Mouse (Mus musculus): ENCODE data around the gene D230025D16Rik. TPM values are rescaled to one million over a fixed set of nuclear protein-coding genes. Genes with fewer than 3 reads are reported as not detected.
"Not testable (repeated sequence)": the region's sequence is repeated elsewhere in the genome, so short reads cannot be mapped to it uniquely, and the experiment has no call there.

Gene D230025D16Rik
- total RNA-seq, 2 experiments from 2014 or later: 32.3 to 35.6 TPM

DNA sequence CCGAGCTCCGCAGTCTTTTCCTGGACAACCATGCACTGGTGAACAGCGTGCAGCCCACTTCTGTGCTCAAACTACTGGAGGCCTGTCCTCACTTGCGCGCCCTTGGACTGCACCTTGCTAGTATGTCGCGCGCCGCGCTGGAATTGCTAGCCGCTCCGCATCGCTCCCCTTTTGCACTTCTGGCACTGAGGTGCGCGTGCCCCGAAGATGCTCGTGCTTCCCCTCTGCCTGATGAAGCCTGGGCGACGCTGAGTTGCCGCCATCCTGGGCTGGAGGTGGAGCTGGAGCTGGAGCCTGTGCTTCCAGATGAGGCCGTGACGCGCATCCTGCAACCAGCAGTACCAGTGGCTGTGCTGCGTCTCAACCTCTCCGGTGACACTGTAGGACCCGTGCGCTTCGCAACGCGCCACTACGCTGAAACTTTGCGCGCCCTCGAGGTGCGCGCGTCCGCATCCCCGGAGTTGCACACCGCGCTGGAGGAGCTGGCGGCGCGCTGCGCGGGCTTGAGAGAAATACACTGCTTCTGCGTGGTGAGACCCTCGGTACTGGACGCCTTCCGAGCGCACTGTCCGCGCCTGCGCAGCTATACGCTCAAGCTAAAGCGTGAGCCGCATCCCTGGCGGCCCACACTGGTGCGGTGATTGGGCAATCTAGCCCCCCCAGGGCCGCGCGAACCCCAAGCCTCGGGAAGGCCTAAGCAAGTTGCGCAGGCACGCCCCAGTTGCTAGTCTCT lies 43.6 kb downstream of the D230025D16Rik start:
- DNase-seq: peak; percentile 49

GRCm38 (mm10) chr8:105269075-105269458 lies 44.1 kb downstream of the D230025D16Rik start:
- DNase-seq: peak; percentile 35

DNA sequence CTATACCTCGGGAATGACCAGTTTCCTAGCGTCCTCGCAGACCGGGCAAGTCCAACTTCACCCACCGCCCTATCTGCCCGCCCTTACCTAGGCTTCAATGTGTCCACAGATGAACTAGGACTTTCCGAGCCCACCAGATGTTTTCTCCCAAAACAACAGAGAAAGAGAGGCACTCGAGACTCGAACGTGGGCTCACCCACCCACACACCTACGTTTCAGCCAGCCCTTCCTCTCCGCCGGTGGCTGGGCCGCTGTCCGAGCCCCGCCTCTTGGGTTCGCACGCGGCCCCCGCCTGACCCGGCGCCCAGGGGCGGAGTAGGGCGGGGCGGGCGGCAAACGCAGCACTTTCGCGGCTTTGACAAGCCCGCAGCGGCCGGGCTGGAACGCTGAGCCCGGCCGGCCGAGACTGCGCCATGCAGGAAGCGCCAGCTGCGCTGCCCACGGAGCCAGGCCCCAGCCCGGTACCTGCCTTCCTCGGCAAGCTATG lies 44.6 kb downstream of the D230025D16Rik start, which contains the start of gene Hsf4:
Hsf4 (plus strand) TSS at position 341 of the 487 bp plus-strand sequence.
- peak; percentile 82 for DNase-seq

- no peak for DNase-seq
Measured at GRCm38 (mm10) chr8:105270101-105270915, 45.4 kb downstream of the D230025D16Rik start.

DNA sequence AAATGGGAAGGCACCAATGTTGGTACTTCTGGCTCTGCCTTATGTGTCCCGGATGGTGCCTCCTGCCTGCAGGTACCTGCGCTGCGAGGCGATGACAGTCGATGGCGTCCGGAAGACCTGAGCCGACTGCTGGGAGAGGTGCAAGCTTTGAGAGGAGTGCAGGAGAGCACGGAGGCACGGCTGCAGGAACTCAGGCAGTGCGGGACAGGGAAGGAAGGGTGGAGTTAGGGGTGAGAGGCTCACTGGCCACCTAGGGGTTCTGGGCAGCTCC lies 45.9 kb downstream of the D230025D16Rik start:
- no peak for DNase-seq

- no peak for DNase-seq
Measured at GRCm38 (mm10) chr8:105275387-105275786, 50.4 kb downstream of the D230025D16Rik start.

DNA sequence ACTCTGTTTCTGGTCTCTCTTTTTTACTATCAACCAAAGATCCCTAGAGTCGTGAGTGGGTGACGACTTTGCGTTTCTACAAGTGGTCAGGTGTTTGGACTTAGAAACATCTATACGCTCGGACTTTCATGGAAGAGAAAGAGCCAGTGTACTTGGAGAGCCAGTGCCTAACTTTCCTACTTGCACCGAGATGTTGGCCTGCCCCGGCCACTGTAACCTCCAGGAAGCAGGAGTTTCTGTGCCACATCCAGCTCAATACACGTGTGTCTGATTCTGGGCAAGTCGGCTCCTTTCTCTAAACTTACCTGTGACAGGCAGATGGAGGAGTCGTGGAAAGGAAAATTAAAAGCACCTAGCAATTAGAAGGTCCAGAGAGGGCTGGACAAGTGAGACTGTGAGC lies 50.9 kb downstream of the D230025D16Rik start, which contains the start of gene Nol3:
Nol3 (plus strand) TSS at position 301 of the 400 bp plus-strand sequence.
- no peak for DNase-seq

DNA sequence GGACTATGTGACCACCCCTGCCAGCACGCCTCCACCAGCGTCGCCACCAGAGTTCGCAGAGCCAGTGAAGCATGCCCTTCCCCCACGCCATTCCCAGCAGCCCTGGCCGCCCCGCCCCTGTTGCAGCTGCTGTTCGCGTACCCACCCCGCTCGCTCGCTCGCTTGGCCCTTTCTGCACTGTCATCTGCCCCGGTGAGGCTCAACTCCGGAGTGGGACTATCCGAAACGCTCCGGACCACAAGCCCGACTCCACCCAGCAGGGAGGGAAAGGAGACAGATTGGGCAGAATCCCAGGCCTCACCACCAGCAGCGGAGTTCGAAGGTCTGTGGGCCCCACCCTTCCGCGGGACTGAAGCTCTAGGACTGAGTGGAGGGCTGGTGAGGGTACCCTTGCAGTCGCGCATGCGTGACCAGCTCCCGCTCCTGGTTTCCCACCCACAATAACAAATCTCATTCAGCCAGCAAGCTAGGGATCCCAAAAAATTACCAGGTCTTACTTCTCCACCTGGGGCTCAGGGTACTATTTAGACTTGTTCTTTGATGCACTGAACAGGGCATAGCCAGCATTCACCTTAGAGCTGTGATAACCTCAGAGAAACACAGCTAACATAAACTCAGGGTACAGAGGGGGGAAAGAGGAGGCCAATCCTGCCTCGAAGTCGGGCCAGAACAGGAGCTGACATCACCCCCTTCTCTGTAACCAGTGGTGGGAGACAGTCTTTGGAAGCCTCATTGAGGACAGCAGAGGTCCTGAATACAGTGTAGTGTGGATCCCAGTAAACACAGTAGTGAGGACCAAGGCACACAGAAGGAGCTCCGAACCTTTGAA lies 51.6 kb downstream of the D230025D16Rik start:
- DNase-seq: peak; percentile 72

DNA sequence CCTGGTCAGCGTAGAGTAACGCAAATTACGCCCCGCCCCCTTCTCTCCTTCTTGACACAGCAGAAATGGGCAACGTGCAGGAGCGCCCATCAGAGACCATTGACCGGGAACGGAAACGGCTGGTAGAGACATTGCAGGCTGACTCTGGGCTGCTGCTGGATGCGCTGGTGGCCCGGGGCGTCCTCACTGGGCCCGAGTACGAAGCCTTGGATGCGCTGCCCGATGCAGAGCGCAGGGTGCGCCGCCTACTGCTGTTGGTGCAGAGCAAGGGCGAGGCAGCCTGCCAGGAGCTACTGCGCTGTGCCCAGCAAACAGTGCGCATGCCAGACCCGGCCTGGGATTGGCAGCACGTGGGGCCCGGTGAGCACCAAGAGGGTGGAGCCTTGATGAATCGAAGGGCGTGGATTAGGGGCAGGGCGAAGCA lies 54.0 kb downstream of the D230025D16Rik start:
- DNase-seq: peak; percentile 94

DNA sequence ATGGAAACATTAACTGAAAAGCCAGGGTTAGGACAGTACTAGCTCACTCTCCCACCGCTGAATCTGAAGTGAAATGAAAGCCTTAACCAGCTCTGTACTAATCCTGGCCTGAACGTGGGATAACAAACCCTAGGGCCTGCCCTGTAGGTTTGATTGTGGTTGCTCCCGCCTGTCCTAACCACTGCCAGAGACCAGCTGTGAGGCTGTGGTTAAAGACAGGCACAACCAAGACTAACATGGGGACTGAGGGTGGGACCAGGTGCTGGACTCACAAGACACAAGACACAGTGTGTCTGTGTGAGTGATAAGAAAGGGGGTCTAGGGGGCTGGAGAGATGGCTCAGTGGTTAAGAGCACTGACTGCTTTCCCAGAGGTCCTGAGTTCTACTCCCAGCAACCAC lies 55.6 kb downstream of the D230025D16Rik start:
- no peak for DNase-seq

- DNase-seq: no peak
Measured at GRCm38 (mm10) chr8:105281821-105282220, 56.9 kb downstream of the D230025D16Rik start.

- no peak for DNase-seq
Measured at GRCm38 (mm10) chr8:105282239-105282638, 57.3 kb downstream of the D230025D16Rik start.

DNA sequence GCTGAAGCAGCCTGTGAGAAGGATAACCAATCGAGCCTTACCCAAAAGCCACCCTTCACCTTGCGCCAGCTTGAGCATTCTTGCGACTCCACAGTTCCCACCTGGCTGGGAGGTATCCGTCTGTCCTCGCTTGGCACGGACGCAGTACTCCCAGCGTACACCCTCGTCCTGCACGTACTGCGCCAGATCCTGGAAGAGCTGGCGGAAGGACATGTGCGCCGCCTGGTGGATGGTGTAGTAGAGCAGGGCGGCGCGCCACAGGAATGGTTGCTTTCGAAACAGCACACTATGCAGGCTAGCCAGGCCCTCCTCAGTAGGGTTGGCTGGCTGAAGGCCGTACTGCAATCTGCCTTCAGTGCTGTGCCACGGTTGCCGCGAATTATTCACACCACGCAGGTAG lies 58.1 kb downstream of the D230025D16Rik start:
- peak; percentile 79 for DNase-seq

- no peak for DNase-seq
Measured at GRCm38 (mm10) chr8:105285514-105285913, 60.6 kb downstream of the D230025D16Rik start.

GRCm38 (mm10) chr8:105286907-105287306 lies 62.0 kb downstream of the D230025D16Rik start:
- no peak for DNase-seq

DNA sequence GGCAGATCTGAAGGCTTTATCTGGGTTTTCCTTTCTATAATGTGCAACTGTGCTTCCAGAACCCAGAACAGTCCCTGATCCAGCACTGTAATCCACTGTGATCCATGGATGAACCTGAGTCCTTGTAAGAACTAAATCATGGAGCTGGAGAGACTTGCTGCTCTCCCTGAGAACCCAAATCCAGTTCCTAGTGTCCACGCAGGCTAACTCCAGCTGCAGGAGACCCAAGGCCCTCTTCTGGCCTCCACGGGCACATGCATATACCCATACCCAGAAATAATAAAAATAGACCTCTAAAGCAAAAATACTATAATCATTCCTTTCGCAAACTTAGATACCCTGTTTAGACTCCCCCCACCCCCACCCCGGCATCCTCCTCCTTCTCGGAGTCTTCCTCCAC lies 63.3 kb downstream of the D230025D16Rik start:
- DNase-seq: no peak

GRCm38 (mm10) chr8:105288958-105289732 lies 64.2 kb downstream of the D230025D16Rik start:
- DNase-seq: peak; percentile 94

DNA sequence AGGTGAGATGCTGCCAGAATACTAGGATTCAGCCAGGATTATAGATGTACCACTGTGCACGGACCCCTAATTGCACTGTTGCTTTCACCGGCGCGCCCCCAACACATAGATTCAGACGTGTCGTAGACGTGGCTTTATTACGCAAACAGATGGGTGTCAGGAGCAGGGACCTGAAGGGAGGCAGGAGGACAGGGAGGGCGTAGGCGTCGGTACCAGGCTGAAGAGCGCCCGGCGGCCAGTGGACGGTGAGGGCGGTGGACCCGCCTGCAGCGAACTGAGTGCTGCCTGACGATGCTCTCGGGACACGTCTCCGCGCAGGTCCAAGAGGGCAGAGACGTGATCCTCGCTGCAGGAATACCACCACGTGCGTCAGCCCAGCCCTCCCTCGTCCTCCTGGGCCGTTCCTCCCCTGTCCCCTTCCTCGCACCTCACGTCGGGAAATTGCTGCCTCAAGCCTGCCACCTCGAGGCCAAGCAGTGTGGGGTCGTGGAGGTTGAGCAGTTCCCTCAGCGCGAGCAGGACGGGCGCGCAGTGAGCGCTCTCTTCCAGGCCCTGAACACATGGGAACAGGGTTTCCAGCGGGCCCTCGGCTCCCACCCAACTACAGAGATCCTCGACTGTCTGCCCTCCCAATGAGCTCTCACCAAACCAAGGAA lies 65.0 kb downstream of the D230025D16Rik start, which contains the start of gene 4931428F04Rik:
4931428F04Rik (minus strand) TSS at position 60 of the 656 bp plus-strand sequence.
- DNase-seq: peak; percentile 64

- peak; percentile 95 for DNase-seq
Measured at GRCm38 (mm10) chr8:105290554-105291314, 65.8 kb downstream of the D230025D16Rik start.

- DNase-seq: not testable (repeated sequence)
Measured at GRCm38 (mm10) chr8:105291364-105291763, 66.4 kb downstream of the D230025D16Rik start.
